Mouse (Mus musculus) adipocyte (in vitro differentiated cells): ENCODE measurements around the gene Slc25a36.

ENCODE experiments used
- DNase-seq: peaks from one replicate; pipeline ENCODE4 v3.0.0-alpha.2; 2016; ENCODE audit warnings: low spot score

The Slc25a36 gene

DNA sequence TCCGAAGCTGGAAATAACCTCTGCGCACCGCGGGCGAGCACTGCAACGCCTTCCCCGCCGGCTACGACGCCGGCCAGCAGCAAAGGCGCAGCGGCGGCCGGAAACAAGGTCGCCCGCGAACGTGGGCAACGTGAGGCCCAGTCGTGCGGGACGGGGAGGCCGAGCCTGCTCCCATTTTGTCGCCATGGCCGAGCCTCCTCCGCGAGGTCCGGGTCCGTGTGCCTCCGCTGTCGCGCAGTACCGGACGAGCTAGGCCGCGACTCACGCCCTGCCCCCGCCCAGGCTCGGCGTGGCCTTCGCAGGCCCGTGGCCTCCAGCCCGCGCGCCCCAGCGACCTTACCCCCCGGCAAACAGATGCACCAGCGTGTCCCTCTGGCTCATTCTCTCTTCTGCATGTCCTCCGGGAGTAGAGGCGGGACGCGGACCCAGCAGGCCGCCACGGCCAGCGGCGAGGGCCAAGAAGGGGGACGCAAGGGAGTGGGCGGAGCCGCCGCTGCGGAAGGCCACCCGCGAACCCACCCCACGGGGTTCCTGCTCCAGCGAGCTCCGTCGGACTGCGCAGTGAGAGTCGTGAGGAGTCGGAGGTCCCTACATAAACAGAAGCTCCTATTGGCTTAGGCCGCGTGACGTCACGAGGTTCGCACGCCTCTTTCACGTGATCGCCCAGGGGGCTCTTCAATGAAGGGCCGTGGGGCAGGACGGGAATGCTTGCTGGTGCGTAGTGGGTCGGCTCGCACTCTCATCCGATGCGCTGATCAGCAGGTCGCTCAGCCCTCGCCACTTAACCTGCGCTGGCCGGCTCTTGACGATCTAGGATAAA is at the start of gene Slc25a36:
Gene Slc25a36, minus strand, starts transcription at position 587 of the 820 bp plus-strand sequence.
- peak; percentile 94 for DNase-seq

DNA sequence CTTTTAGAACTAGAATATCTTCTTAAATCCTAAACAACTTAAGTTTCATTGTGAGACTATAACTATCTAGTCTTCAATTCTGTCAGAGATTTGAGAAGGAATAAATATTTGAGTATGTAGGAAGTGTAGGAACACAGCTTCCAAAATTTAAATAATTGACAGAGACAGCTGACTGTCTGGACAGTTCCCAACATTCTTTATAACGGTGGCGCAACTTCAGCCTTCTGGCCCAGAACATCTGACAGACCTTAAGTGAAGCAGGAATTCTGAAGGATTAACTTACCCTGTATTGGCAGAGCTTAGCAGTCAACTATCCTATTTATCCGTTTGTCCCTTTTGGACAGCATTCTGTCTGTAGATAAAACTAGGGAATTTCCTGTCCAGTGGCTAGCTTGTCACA is 47.5 kb upstream of the Slc25a36 start:
- peak; percentile 22 for DNase-seq

DNA sequence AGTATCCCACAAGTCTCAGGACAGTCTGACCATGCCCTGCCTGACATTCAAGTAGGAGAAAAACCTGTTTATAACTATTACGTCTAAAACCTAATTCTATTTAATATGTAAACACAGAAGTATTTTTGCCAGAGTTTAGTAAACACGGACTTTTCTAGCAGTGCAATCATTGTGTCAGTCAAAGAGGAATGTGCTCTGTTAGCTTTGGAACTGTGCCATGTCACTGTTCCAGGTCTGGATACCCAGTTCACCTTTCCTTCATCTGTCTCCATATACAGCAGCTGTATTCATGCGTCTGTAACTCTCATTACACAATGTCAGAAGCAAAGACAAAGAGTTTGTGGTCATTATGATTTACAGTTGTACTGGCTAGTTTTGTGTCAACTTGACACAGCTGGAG is 45.0 kb upstream of the Slc25a36 start:
- no peak for DNase-seq

DNA sequence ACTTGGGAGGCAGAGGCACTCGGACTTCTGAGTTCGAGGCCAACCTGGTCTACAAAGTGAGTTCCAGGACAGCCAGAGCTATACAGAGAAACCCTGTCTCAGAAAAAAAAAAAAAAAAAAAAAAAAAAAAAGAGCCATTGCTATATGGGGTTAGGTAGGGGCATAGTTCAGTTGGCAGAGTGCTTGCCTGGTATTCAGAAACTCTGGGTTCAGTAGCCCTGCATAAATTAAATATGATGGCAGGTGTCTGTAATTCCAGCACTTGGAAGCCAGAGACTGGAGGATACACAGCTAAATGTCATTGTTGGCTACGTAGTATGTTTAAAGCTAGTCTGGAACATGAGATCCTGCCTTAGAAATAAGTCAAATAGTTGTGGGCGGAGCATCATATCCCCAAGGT is 44.0 kb upstream of the Slc25a36 start:
- DNase-seq: no peak

DNA sequence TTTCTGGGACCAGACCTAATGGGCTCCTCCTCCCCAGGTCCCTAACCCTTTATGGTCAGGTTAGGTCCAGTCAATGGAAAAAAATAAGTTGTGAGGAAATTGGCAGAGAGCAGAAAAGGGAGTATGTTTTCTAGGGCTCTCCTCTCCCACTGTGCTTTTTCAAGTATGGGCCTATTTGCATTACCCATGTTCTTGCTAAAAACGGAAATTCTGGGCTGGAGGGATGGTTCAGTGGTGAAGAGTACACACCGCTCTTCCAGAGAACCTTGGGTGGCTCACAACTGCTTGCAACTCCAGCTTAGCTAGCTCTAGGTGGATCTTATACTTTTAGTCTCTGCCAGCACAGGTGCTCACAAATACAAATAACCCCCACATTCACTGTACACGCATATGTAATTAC is 42.0 kb upstream of the Slc25a36 start:
- DNase-seq: no peak

DNA sequence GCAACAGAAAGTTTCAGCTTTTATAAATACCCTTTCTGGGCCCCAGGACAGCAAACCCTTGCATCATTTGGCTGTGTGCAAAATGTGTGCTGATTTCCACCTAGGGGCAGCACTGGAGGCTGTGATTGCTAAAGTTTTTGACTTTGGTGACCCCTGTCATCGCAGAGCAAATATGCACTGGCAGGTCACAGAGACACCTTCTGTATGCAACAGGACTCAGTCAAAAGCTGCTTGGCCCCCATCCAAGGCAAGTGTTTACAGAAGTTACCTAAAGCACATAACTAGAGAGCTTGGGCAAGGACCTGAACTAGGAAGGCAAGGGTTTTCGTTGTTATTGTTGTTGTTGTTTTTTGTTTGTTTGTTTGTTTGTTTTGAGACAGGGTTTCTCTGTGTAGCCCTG is 36.3 kb upstream of the Slc25a36 start:
- peak; percentile 14 for DNase-seq

DNA sequence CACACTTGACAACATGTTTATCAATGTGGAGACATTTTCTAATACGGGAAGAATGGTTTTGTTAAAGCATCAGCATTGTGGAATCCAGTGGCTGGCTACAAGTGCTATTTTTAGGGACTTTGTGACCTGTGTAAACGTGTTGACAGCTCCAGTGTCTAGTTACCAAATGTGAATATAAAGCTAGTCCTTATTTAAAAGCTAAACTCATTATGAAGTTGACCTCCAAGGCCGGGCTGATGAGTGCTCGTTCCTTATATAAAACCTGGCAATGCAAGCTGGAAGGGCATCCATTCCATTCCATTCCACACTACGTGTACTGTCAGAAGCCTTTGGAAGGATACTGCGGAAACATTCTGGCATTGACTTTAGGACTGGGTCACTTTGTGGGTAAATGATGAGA is 34.4 kb upstream of the Slc25a36 start:
- DNase-seq: no peak

DNA sequence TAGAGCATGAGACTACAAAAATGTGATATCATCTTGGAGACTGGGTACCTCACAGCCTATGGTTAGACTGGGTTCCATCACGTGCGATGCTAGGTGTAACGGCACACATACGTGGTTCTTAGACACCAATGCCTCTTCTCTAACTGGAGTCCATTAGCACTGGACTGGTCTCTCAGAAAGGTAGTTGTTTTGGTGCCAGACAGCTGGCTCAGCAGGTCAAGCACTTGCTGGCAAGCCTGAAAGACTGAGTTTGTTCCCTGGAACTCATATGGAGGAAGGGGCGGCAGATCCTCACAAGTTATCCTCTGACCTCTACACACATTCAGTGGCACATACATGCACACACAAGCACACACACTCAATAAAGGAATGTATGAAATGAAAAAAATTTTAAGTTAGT is 32.5 kb upstream of the Slc25a36 start:
- no peak for DNase-seq

DNA sequence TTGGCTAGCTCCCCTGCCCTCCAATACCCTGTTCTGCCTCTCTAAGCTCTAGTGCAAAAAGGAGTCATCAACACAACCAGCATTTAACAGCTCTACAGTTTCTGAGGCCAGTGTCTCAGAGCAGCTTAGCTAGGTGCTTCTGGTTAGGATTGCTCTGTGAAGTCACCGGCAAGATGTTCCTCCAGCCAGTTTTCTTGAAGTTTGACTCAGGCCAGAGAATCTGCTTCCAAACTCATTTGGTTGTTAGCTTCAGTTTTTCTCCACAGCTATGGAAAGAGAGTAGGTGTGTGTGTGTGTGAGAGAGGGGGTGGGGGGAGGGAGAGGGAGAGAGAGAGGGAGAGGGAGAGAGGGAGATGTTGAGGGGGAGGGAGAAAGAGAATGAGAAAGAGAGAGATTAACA is 31.6 kb upstream of the Slc25a36 start:
- no peak for DNase-seq

DNA sequence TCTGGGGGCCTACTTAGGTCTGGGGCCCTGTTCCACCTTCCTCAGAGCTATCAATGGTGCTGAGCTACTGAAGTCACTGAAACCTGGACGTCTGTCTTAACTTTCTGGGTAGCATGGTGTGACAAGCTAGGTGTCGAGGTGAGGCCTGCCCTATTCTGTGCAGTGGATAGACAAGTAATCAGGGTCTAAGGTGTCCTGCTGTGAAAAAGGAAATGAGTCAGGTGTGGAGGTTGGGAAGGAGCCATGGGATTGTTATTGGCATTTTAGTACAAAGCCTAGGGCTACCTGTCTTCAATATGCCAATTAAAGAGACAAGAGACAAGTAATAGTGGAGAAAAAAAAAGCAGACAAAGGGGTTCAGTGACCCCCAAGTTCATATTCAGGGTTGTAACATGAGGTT is 30.8 kb upstream of the Slc25a36 start:
- DNase-seq: no peak

DNA sequence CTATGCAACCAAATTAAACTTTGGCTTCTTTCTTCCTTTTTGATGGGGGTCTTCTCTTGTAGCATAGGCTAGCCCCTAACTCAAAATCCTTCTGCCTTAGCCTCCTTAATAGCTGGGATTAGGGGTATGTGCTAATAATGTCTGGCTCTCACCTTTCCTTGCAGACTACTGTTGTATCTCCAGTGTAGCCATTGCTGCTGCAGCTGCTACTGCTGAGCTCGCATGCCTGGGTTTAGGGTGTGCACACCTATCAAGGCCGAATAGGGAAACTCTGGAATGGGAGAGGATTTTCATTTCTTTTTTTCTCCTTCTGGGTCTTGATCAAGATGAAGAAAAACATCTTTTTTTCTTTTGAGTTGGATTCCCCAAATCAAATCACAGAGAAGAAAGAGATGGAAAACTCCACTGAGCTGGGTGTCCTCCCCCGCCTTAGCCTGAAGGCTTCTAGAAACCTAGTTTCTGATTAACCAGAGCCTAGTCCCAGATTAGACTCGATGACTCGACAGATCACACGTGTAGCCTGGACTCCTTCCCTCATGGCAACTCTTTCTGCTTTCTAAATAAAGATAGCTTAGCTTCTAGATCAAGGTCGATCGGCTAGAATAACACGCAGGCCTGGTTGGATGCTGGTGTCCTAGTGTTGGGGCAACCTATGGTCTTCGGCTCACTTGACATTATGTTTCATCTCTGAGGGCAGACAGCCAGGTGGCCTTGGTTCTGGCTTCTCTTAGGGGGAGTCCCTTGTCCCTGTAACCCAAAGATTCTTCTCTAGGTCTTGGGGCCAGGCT is 29.4 kb upstream of the Slc25a36 start:
- DNase-seq: no peak

DNA sequence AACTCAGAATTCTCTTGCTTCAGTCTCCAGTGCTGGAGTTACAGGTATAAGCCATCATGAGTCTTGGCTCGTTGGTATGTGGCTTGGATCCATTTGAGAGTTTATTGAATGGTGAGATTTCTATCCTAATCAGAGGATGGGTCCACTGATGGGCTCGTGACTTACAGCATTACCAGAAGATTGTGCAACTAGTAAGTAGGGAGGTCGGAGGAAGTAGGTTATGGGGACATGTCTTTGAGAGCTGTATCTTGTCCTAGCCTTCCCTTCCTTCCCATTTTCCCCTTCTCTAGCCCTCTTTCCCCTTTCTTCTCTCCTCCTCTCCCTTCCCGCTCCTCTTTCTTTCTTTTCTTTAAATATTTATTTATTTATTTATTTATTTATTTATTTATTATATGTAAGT is 26.7 kb upstream of the Slc25a36 start:
- no peak for DNase-seq

DNA sequence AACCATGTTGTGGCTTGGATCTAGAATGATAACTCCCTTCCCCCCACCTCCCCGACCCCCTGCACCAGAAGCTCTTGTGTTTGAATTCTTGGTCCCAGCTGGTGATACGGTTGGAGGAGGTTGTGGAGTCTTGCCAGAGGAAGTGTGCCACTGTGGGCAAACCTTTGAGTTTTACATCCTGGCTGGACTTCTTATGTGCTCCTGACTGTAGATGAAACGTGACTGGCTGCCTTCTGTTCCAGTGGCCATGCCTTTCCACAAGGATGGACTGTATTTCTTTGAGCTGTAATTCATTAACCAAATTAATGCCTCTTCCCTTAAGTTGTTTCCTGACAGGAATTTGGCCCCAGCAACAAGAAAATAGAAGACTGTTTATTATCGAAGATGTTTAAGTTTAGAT is 26.2 kb upstream of the Slc25a36 start:
- no peak for DNase-seq

DNA sequence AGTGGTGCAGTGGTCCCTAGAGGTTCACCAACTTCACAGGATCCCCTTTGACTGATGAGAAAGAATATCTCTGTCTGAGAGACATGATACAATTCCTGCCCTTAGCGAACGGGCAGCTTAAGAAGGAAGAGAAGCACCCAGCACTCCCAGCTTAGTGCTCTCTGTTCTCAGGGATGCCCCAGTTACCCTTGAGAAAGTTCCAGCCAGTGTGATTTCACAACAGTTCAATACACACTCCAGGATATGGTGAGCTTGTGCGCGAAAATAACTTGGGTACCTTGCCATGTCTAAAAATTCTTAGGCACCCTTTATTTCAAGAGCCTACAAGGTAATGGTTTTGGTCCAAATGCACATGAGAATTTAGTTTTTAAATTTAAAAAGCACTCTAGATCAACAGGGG is 24.9 kb upstream of the Slc25a36 start:
- DNase-seq: no peak

DNA sequence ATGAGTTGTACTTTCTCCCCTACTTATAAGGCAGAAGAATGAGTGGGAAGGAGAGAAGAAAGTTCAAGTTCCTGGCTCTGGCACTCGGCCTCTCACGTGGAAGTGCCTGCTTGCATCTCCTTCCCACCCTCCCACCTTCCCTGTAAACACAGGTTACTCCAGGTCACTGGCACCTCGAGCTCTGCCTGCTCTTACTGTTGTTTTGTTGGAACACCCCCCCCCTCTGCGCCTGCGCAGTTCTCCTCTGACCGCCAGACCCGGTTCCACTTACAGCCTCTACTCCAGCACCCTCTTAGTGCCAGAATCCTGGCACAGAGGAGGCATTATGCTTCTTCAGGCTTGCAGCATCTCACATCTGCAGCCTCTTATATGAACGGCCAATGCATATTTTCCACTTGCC is 22.2 kb upstream of the Slc25a36 start:
- DNase-seq: no peak

DNA sequence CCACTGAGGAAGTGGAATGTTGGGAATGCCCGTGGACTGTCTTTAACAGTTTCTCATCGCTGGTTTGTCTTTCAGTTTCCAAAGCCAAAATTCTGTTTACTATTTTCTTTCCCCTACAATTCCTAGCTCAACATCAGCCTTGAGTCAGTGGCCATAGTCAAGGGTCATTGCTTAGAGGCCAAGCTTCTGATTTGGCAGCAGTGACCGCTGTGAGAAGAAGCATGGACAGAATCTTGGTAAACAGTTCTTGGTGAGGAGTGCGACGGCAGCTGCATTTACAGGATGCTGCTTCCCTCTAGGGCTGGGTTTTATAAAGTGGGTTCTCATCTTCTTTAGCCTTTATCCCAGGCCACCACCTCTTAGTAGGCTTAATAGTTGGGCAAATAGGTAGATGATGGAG is 19.0 kb upstream of the Slc25a36 start:
- no peak for DNase-seq

DNA sequence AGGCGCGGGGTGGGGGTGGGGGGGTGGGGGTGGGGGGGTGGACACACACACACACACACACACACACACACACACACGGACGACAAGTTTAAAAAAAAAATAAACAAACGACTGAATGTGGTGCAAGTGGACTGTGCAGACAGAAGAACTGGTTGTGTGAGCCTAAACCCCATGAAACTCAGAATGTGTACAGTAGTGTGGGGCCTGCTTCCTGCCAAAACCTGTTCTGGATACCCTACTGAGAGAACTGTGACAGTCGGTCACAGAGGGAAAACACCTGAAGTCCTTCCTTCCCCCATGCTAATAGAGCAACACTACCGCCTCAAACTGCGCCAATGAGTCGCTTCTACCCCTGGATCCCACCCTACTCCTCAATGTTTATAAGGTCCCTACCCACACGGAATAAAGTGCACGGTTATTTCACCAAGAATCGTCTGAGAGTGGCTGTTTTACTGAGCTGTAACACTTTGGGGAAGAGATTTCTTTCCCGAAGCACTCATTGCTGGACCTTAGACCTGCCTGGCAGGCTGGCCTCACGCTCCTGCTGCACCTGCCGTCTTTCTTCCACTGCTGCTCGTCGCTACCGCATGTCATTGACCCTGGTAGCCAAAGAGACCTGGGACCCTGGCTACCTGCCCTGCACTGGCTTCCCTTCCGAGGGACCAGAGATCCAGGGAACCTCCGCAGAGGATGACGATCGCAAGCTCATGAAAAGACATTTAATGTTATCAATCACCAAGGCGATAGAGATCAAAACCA is 13.2 kb upstream of the Slc25a36 start:
- no peak for DNase-seq

DNA sequence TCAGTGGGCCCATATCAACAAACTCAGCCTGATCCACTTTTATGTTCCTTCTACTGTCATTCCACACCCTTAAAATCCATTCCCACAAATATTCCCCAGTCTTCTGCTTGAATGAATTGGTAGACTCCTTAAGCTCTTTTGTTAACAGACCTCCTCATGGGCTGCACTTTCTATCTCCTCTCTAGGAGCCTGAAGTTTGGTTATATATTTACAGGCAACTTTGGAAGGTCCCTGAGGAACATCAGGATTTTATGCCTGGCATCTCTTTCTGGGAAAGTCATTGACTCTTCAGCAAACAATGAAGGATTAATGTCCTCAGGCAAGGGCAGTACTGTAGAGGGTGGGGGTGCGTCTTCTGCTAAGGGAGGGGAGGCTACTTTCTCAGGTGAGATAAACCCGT is 10.5 kb upstream of the Slc25a36 start:
- DNase-seq: no peak

DNA sequence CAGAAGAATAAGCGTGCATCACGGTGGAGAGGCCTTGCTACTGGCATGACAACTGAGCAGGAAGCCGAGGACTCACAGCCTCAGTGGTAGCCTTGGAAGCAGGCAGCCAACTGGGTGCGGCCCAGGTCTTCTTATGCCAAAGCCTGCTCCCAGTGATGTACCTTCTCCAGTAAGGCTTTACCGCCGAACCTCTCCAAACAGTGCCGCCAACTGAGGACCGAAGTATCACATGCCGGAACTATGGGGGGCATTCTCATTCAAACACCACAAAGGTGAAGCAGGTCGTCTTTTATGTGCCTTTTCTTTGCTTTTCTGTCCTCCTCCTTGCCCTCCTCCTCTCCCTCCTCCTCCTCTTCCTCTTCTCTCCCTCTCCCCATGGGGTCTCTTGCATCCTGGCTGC is 3.3 kb upstream of the Slc25a36 start:
- DNase-seq: no peak

DNA sequence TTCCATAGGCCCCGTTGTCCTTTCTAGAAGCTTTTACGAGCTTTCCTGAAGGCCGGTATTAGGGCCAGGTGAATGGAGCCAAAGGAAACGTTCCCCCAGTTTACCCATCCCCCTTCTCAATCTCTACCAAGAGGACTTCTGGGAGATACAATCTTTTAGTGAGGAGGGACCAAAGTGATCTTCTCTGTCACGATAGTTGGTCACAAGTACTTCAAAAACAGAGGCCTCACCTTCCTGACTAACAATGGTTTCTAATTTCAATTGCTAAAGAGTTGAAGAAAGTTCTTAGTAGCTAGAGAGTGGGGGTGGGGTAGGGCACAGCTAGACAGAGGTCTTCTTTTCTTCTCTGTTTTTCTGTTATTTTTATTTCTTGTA is 2.6 kb upstream of the Slc25a36 start:
- no peak for DNase-seq

DNA sequence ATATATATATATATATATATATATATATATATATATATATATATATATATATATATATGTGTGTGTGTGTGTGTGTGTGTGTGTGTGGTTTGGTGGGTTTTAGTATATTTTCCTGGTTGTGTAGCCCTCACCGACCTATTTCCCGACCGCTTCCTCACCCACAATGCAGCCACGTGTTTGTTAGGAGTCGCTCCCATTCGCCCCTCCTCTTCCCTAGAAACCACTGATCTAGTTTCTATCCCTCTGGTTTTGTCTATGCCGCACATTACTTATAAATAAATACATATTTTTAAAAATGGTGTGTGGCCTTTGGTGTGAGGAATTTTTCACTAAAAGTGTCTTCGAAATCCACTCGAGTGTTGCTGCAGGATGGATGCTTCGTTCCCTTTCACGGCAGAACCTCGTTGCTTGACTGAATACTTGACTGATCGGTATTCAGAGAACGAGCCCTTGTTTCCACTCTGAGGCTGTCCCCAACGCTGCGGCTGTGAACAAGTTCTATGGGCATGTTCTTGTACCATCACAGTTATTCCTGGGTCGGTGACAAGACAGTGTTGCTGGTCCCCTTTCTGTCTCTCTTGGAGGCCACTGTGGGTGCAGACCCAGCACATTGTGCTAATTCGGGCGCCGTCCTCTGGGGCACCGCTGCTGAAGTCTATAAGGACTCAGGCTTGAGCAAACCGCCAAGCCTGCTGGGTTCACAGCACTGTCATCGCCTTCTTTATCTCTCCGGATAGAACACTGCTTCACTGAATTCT is 2.0 kb upstream of the Slc25a36 start:
- DNase-seq: no peak

DNA sequence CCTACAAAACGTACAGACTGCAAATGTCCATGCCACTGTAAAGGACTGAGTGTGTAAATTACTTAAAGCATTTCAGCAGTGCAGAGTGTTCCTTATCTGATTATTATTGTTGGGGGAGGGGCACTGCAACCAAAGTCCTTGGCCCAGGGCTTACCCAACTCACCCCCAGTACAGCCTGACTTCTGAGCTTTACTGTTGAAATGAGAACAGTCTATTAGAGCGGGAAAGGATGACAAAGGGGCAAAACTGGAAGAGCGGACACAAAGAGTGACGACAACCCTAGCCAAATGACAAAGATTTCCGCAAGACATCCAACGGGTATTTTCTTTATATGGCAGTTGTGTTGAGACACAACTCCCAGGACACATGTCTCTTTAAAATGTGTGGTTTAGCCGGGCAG is 1.3 kb upstream of the Slc25a36 start:
- no peak for DNase-seq
